Mouse (Mus musculus): ENCODE data around the gene Prr36.

Prr36 gene

GRCm38 (mm10) chr8:4239193-4239890 lies 22.1 kb upstream of the Prr36 start:
- DNase-seq (ENCODE audit: low spot score): no peak

- DNase-seq (ENCODE audit: low spot score): peak; percentile 97
Measured at GRCm38 (mm10) chr8:4238434-4239192, 21.4 kb upstream of the Prr36 start, which contains the start of the genes Map2k7 and Gm49320. Map2k7 (plus strand) TSS chr8:4238740. Gm49320 (plus strand) TSS chr8:4238865.

GRCm38 (mm10) chr8:4237814-4238433 lies 20.7 kb upstream of the Prr36 start:
- DNase-seq (ENCODE audit: low spot score): no peak

GRCm38 (mm10) chr8:4230612-4231351 lies 13.5 kb upstream of the Prr36 start:
- no peak for DNase-seq (ENCODE audit: low spot score)

GRCm38 (mm10) chr8:4229784-4230183 lies 12.5 kb upstream of the Prr36 start:
- no peak for DNase-seq (ENCODE audit: low spot score)

GRCm38 (mm10) chr8:4227919-4228318 lies 10.7 kb upstream of the Prr36 start:
- DNase-seq (ENCODE audit: low spot score): no peak

- no peak for DNase-seq (ENCODE audit: low spot score)
Measured at GRCm38 (mm10) chr8:4226739-4227347, 9.6 kb upstream of the Prr36 start, which contains the start of gene Lrrc8e. Lrrc8e (plus strand) TSS chr8:4226827.

- no peak for DNase-seq (ENCODE audit: low spot score)
Measured at GRCm38 (mm10) chr8:4226323-4226722, 9.1 kb upstream of the Prr36 start.

GRCm38 (mm10) chr8:4222059-4222458 lies 4.8 kb upstream of the Prr36 start:
- DNase-seq (ENCODE audit: low spot score): no peak

GRCm38 (mm10) chr8:4219617-4220016 lies 2.4 kb upstream of the Prr36 start:
- no peak for DNase-seq (ENCODE audit: low spot score)

- no peak for DNase-seq (ENCODE audit: low spot score)
Measured at GRCm38 (mm10) chr8:4216296-4216695, 963 bp downstream of the Prr36 start.

- peak; percentile 11 for DNase-seq (ENCODE audit: low spot score)
Measured at GRCm38 (mm10) chr8:4214006-4214980, 3.0 kb downstream of the Prr36 start.

GRCm38 (mm10) chr8:4213210-4214005 lies 3.9 kb downstream of the Prr36 start:
- no peak for DNase-seq (ENCODE audit: low spot score)

GRCm38 (mm10) chr8:4212809-4213209 lies 4.5 kb downstream of the Prr36 start:
- DNase-seq (ENCODE audit: low spot score): no peak

- no peak for DNase-seq (ENCODE audit: low spot score)
Measured at GRCm38 (mm10) chr8:4211097-4211496, 6.2 kb downstream of the Prr36 start.

GRCm38 (mm10) chr8:4207016-4207350 lies 10.3 kb downstream of the Prr36 start:
- no peak for DNase-seq (ENCODE audit: low spot score)

GRCm38 (mm10) chr8:4206182-4207015 lies 10.9 kb downstream of the Prr36 start:
- DNase-seq (ENCODE audit: low spot score): no peak

GRCm38 (mm10) chr8:4205246-4206123 lies 11.8 kb downstream of the Prr36 start:
- no peak for DNase-seq (ENCODE audit: low spot score)
